8 mouse cellular contexts compared by ENCODE assay signal in genomic region chrX:152171041-152172026, GRCm38 (mm10). TPM values are rescaled to one million over a fixed set of nuclear protein-coding genes. Genes with fewer than 3 reads are reported as not detected.
DNase-seq lines count a peak whose midpoint lies in the region; ATAC-seq and TF ChIP-seq lines count a peak whose summit lies in the region.

No protein-coding gene starts in this region.

- TF ChIP-seq EP300 in lung, postnatal 0 days (IDR thresholded peaks at IDR 0.05): no peak

- no peak overlapping the region for H3K4me3 ChIP-seq in kidney, adult 2 months (ENCODE audit: insufficient read depth, low read depth, low read length)
- no peak overlapping the region for H3K4me3 ChIP-seq in forebrain, embryonic 10.5 days
- no peak overlapping the region for H3K4me3 ChIP-seq in lung, postnatal 0 days (ENCODE audit: low read depth, low read length)

- H3K27me3 ChIP-seq in kidney, adult 2 months (replicated peaks; ENCODE audit: control insufficient read depth, insufficient read depth, low read length): no peaks in the 10 kb centered on the region
- H3K27me3 ChIP-seq in forebrain, embryonic 10.5 days (ENCODE audit: poor library complexity, severe bottlenecking): peaks cover 98% of the 10 kb centered on the region
- H3K27me3 ChIP-seq in lung, postnatal 0 days (replicated peaks; ENCODE audit: insufficient read depth, low read length): no peaks in the 10 kb centered on the region

- no peak for TF ChIP-seq CTCF in kidney, adult 2 months (conservative IDR thresholded peaks at IDR 0.05; ENCODE audit: insufficient read depth, insufficient read length, low read depth, low read length)
- TF ChIP-seq CTCF in lung, postnatal 0 days (IDR thresholded peaks at IDR 0.05): no peak

- 49% methylated on average over 6 of the region's 6 CpGs for WGBS in kidney, adult 2 months
- 77% methylated on average over 6 of the region's 6 CpGs for whole genome bisulfite sequencing in forebrain, embryonic 10.5 days
- WGBS in lung, postnatal 0 days: 60% methylated on average over 6 of the region's 6 CpGs

- H3K4me2 ChIP-seq in lung, postnatal 0 days (replicated peaks; ENCODE audit: low read depth, low read length): no peak overlapping the region

- H3K27ac ChIP-seq in kidney, adult 2 months (ENCODE audit: insufficient read depth, low read depth, low read length): no peak overlapping the region
- peak overlapping the region; percentile 66 for H3K27ac ChIP-seq in forebrain, embryonic 10.5 days
- H3K27ac ChIP-seq in lung, postnatal 0 days (ENCODE audit: low read length): peak overlapping the region; percentile 14; the same call in 1 of the 2 replicates

- H3K9me3 ChIP-seq in forebrain, embryonic 10.5 days: no peaks in the 10 kb centered on the region
- no peaks in the 10 kb centered on the region for H3K9me3 ChIP-seq in lung, postnatal 0 days (ENCODE audit: low read length)

- peak; percentile 73 for ATAC-seq in lung, postnatal 0 days

- no peak for TF ChIP-seq POLR2A in kidney, adult 2 months (IDR thresholded peaks at IDR 0.05; ENCODE audit: low read depth, low read length)

- H3K9ac ChIP-seq in lung, postnatal 0 days (replicated peaks; ENCODE audit: low read depth): no peak overlapping the region

- DNase-seq in kidney, adult 2 months: peak; percentile 31
- DNase-seq in kidney, adult 8-10 months: no peak
- peak; percentile 42 for DNase-seq in adrenal gland, postnatal 10 days
- DNase-seq in forebrain, embryonic 10.5 days (ENCODE audit: extremely low spot score, low spot score): peak; percentile 21
- DNase-seq in heart, postnatal 36 days: peak; percentile 30 to 43
- DNase-seq in lung, postnatal 0 days (ENCODE audit: low spot score): peak; percentile 31
- no peak for DNase-seq in yolk sac, embryonic 10.5 days (ENCODE audit: low spot score)
- no peak for DNase-seq in thymus, adult 18-20 months

- intact Hi-C loops in heart, postnatal 36 days (cut with DNase I): loop anchor here (2.0 to 10.0 kb wide), 3 partner anchors 13 to 173 kb away; partner anchors contain the start of genes Ribc1, Smc1a and Tspyl2

- no peaks in the 10 kb centered on the region for H3K36me3 ChIP-seq in kidney, adult 2 months (ENCODE audit: control insufficient read depth, insufficient read depth, low read length)
- H3K36me3 ChIP-seq in forebrain, embryonic 10.5 days (replicated peaks): no peaks in the 10 kb centered on the region
- H3K36me3 ChIP-seq in lung, postnatal 0 days (ENCODE audit: insufficient read depth, low read length): no peaks in the 10 kb centered on the region

- H3K4me1 ChIP-seq in kidney, adult 2 months (ENCODE audit: control insufficient read depth, insufficient read depth, low read length): no peaks in the 10 kb centered on the region
- H3K4me1 ChIP-seq in forebrain, embryonic 10.5 days: peaks cover 25% of the 10 kb centered on the region
- no peaks in the 10 kb centered on the region for H3K4me1 ChIP-seq in lung, postnatal 0 days (ENCODE audit: insufficient read depth, low read depth, low read length)

RNA-seq across cellular contexts. Expression of gene Iqsec2, which starts 27.3 kb away (rescaled TPM):
- 80.1 and 89.8 TPM in 2 replicates for polyA plus RNA-seq in kidney, adult 2 months (2012; rRNA removed)
- total RNA-seq in adrenal gland, postnatal 10 days (2021): 10 to 100 TPM; 25.3 to 30.0 TPM
- polyA plus RNA-seq in forebrain, embryonic 10.5 days (2016; fragmentation: Nextera tagmentation; extraction: Ambion mirVana): 1.3 and 1.4 TPM in 2 replicates
- 10 to 100 TPM; 73.3 to 85.1 TPM for total RNA-seq in heart, postnatal 36 days (2021)
- polyA plus RNA-seq in lung, postnatal 0 days (2015; fragmentation: Nextera tagmentation; extraction: Ambion mirVana): 4.0 and 4.3 TPM in 2 replicates

Comparison
In these comparisons a context has a peak if more than half of its experiments do, and no peak if none do; other contexts are left out.
1. DNase-seq: peak in kidney, adult 2 months (single experiment), adrenal gland, postnatal 10 days (single experiment), forebrain, embryonic 10.5 days (single experiment), heart, postnatal 36 days (2 of 2) and lung, postnatal 0 days (single experiment); none in kidney, adult 8-10 months (0 of 2), yolk sac, embryonic 10.5 days (single experiment) and thymus, adult 18-20 months (0 of 2).
2. RNA of gene Iqsec2, which starts 27.3 kb away (polyA plus RNA-seq): 80.1 to 89.8 TPM in kidney, adult 2 months; 4.0 to 4.3 TPM in lung, postnatal 0 days and 1.3 to 1.4 TPM in forebrain, embryonic 10.5 days; every median in the first group is over 10 times any median in the second.